ENCODE assay signal across 14 mouse cellular contexts in genomic region chr5:144162080-144162812, GRCm38 (mm10). TPM values are rescaled to one million over a fixed set of nuclear protein-coding genes. Genes with fewer than 3 reads are reported as not detected.
A peak's percentile ranks its signal among the peaks of the same experiment; 100 is the strongest.
DNase-seq lines count a peak whose midpoint lies in the region; ATAC-seq and TF ChIP-seq lines count a peak whose summit lies in the region.
"Had no signal": no experiment of that assay in that cellular context is flagged by ENCODE, and none has a peak within 500 bp of the region (broad histone marks: within the 10 kb centered on the region; RNA-seq: fewer than 3 reads in every experiment).

No protein-coding gene starts in this region.

- no peak for TF ChIP-seq EP300 in lung, postnatal 0 days (IDR thresholded peaks at IDR 0.05)

- 76% methylated on average over 5 of the region's 5 CpGs for WGBS in heart, embryonic 13.5 days
- 81% methylated on average over 5 of the region's 5 CpGs for WGBS in lung, embryonic 16.5 days
- WGBS in lung, postnatal 0 days = 92% methylated on average over 5 of the region's 5 CpGs
- 32% methylated on average over 5 of the region's 5 CpGs for whole genome bisulfite sequencing in liver, embryonic 15.5 days (ENCODE audit: insufficient replicate concordance)

- no peak overlapping the region for H3K4me2 ChIP-seq in heart, embryonic 13.5 days
- no peak overlapping the region for H3K4me2 ChIP-seq in lung, embryonic 16.5 days (ENCODE audit: low read depth, low read length)
- H3K4me2 ChIP-seq in lung, postnatal 0 days (replicated peaks; ENCODE audit: low read depth, low read length) = no peak overlapping the region
- H3K4me2 ChIP-seq in liver, embryonic 15.5 days = no peak overlapping the region
- H3K4me2 ChIP-seq: hindbrain, embryonic 15.5 days; lung, embryonic 14.5 days; neural tube, embryonic 12.5 days had no signal

- no peak for DNase-seq in heart, postnatal 4 days
- no peak for DNase-seq in lung, postnatal 0 days (ENCODE audit: low spot score)
- no peak for DNase-seq in G1E (ENCODE audit: low spot score)
- no peak for DNase-seq in gastrocnemius, postnatal 25 days
- DNase-seq in natural killer cell, adult 2 months (ENCODE audit: low spot score in 2 of 2) = no peak
- DNase-seq: B cell, adult 2 months; heart, adult 11 months had no signal

- H3K27ac ChIP-seq in heart, embryonic 13.5 days (replicated peaks) = no peak overlapping the region
- H3K27ac ChIP-seq in lung, embryonic 16.5 days (ENCODE audit: low read length) = peak overlapping the region; percentile 39; the same call in 1 of the 2 replicates
- no peak overlapping the region for H3K27ac ChIP-seq in lung, postnatal 0 days (ENCODE audit: low read length)
- no peak overlapping the region for H3K27ac ChIP-seq in liver, embryonic 15.5 days (replicated peaks)
- H3K27ac ChIP-seq: hindbrain, embryonic 15.5 days; limb, embryonic 10.5 days; neural tube, embryonic 12.5 days had no signal

- no peaks in the 10 kb centered on the region for H3K9me3 ChIP-seq in heart, embryonic 13.5 days
- no peaks in the 10 kb centered on the region for H3K9me3 ChIP-seq in lung, embryonic 16.5 days (ENCODE audit: control insufficient read depth, low read length)
- no peaks in the 10 kb centered on the region for H3K9me3 ChIP-seq in lung, postnatal 0 days (ENCODE audit: low read length)
- H3K9me3 ChIP-seq in G1E (replicated peaks) = no peaks in the 10 kb centered on the region
- H3K9me3 ChIP-seq in liver, embryonic 15.5 days (replicated peaks) = no peaks in the 10 kb centered on the region
- H3K9me3 ChIP-seq: hindbrain, embryonic 15.5 days; limb, embryonic 10.5 days; neural tube, embryonic 12.5 days had no signal

- peaks cover 62% of the 10 kb centered on the region for H3K36me3 ChIP-seq in heart, embryonic 13.5 days
- peaks cover 5% of the 10 kb centered on the region for H3K36me3 ChIP-seq in lung, embryonic 16.5 days (ENCODE audit: control insufficient read depth, insufficient read depth, low read length)
- H3K36me3 ChIP-seq in lung, postnatal 0 days (ENCODE audit: insufficient read depth, low read length) = 0 out of 2 replicates have a peak, but pooled peaks cover 6% of the 10 kb centered on the region
- peaks cover 89% of the 10 kb centered on the region for H3K36me3 ChIP-seq in G1E (replicated peaks)
- H3K36me3 ChIP-seq in liver, embryonic 15.5 days (replicated peaks) = peaks cover 52% of the 10 kb centered on the region

- H3K4me1 ChIP-seq in heart, embryonic 13.5 days = peaks cover 32% of the 10 kb centered on the region
- H3K4me1 ChIP-seq in lung, embryonic 16.5 days (replicated peaks; ENCODE audit: control insufficient read depth, insufficient read depth, low read length) = peaks cover 11% of the 10 kb centered on the region; the same call in 1 of the 2 replicates
- no peaks in the 10 kb centered on the region for H3K4me1 ChIP-seq in lung, postnatal 0 days (ENCODE audit: insufficient read depth, low read depth, low read length)
- H3K4me1 ChIP-seq in G1E (ENCODE audit: insufficient read depth, low read depth, low read length) = peaks cover 12% of the 10 kb centered on the region
- H3K4me1 ChIP-seq in liver, embryonic 15.5 days (replicated peaks) = peaks cover 9% of the 10 kb centered on the region
- H3K4me1 ChIP-seq: limb, embryonic 10.5 days; neural tube, embryonic 12.5 days had no signal

- H3K9ac ChIP-seq in heart, embryonic 13.5 days = peak overlapping the region; percentile 3; the same call in 1 of the 2 replicates
- H3K9ac ChIP-seq in lung, embryonic 16.5 days (ENCODE audit: low read length) = no peak overlapping the region
- no peak overlapping the region for H3K9ac ChIP-seq in lung, postnatal 0 days (replicated peaks; ENCODE audit: low read depth)
- no peak overlapping the region for H3K9ac ChIP-seq in liver, embryonic 15.5 days
- H3K9ac ChIP-seq: hindbrain, embryonic 15.5 days; lung, embryonic 14.5 days; neural tube, embryonic 12.5 days had no signal

- no peak overlapping the region for H3K4me3 ChIP-seq in heart, embryonic 13.5 days
- no peak overlapping the region for H3K4me3 ChIP-seq in lung, embryonic 16.5 days (ENCODE audit: low read length)
- no peak overlapping the region for H3K4me3 ChIP-seq in lung, postnatal 0 days (ENCODE audit: low read depth, low read length)
- no peak overlapping the region for H3K4me3 ChIP-seq in G1E (ENCODE audit: low read depth, low read length)
- no peak overlapping the region for H3K4me3 ChIP-seq in liver, embryonic 15.5 days (replicated peaks)
- H3K4me3 ChIP-seq: hindbrain, embryonic 15.5 days; limb, embryonic 10.5 days; neural tube, embryonic 12.5 days had no signal

- TF ChIP-seq CTCF in lung, postnatal 0 days (IDR thresholded peaks at IDR 0.05) = no peak
- no peak for TF ChIP-seq CTCF in G1E (IDR thresholded peaks at IDR 0.05; ENCODE audit: low read depth, low read length)

- ATAC-seq in heart, embryonic 13.5 days (ENCODE audit: extremely low read depth, insufficient number of reproducible peaks, low FRiP score, low TSS enrichment) = no peak
- ATAC-seq in lung, embryonic 16.5 days (ENCODE audit: low read depth) = no peak
- ATAC-seq in lung, postnatal 0 days = no peak
- peak; percentile 22; the same call in 1 of the 2 replicates for ATAC-seq in G1E (ENCODE audit: extremely low read depth, insufficient number of reproducible peaks, low FRiP score, poor library complexity, severe bottlenecking)
- ATAC-seq in liver, embryonic 15.5 days (ENCODE audit: insufficient read depth) = peak; percentile 31; the same call in 1 of the 2 replicates

- H3K27me3 ChIP-seq in heart, embryonic 13.5 days (replicated peaks) = no peaks in the 10 kb centered on the region
- no peaks in the 10 kb centered on the region for H3K27me3 ChIP-seq in lung, embryonic 16.5 days (ENCODE audit: control insufficient read depth, insufficient read depth, low read depth, low read length)
- H3K27me3 ChIP-seq in lung, postnatal 0 days (replicated peaks; ENCODE audit: insufficient read depth, low read length) = no peaks in the 10 kb centered on the region
- H3K27me3 ChIP-seq in G1E (ENCODE audit: insufficient read depth, low read length) = no peaks in the 10 kb centered on the region
- no peaks in the 10 kb centered on the region for H3K27me3 ChIP-seq in liver, embryonic 15.5 days
- H3K27me3 ChIP-seq: hindbrain, embryonic 15.5 days; neural tube, embryonic 12.5 days had no signal

RNA-seq across cellular contexts. Expression of gene Bhlha15, which starts 27.8 kb away (rescaled TPM):
- 0.24 and 0.33 TPM in 2 replicates for polyA plus RNA-seq in heart, embryonic 13.5 days (2015; fragmentation: Nextera tagmentation; extraction: Ambion mirVana)
- under 1 TPM; 0.07 TPM for total RNA-seq in heart, postnatal 4 days (2021)
- polyA plus RNA-seq in lung, embryonic 16.5 days (2015; fragmentation: Nextera tagmentation; extraction: Ambion mirVana) = 0.33 and 0.59 TPM in 2 replicates
- polyA plus RNA-seq in lung, postnatal 0 days (2015; fragmentation: Nextera tagmentation; extraction: Ambion mirVana) = 0.20 TPM in 1 of 2 replicates, not detected in the other
- total RNA-seq in G1E (2014; fragmentation: Nextera tagmentation) (3.2 and 3.5 TPM in 2 replicates), G1E (2017) (0.35 and 0.44 TPM in 2 replicates)
- polyA plus RNA-seq in G1E (2012) = 1.4 and 1.5 TPM in 2 replicates
- 0.56 and 1.3 TPM in 2 replicates for polyA plus RNA-seq in liver, embryonic 15.5 days (2015; fragmentation: Nextera tagmentation; extraction: Ambion mirVana)
- total RNA-seq in gastrocnemius, postnatal 25 days (2021) = not detected

Comparison
In these comparisons a context has a peak if more than half of its experiments do, and no peak if none do; other contexts are left out.
1. ATAC-seq: peak in G1E (single experiment) and liver, embryonic 15.5 days (single experiment); none in heart, embryonic 13.5 days (single experiment), lung, embryonic 16.5 days (single experiment) and lung, postnatal 0 days (single experiment).